Mouse (Mus musculus) retina, postnatal 7 days (tissue): ENCODE data around the gene Cfap45.

ENCODE experiments used
- DNase-seq: peaks from one replicate; pipeline ENCODE4 v3.0.0-alpha.2; 2012; ENCODE audit warnings: low read depth, low spot score

Cfap45 gene

GRCm38 (mm10) chr1:172515396-172515795 is 5.2 kb upstream of the Cfap45 start:
- no peak for DNase-seq

DNA sequence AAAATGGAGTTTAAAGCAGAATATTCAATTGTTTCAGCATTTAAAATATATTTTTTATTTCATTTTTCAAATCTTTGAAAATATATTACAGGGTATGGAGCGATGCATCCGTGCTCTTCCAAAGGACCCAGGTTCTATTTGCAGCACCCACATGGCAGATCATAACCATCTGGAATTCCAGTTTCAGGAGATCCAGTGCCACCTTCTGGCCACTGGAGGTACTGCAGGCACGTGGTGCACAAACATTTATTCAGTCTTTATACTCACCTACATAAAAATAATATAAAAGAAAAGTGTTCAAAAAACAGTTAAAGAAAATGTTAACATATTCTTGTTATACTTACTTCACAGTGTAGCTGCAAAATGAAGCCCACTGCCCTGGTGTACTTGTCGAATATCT is 2.6 kb upstream of the Cfap45 start:
- DNase-seq = no peak

DNA sequence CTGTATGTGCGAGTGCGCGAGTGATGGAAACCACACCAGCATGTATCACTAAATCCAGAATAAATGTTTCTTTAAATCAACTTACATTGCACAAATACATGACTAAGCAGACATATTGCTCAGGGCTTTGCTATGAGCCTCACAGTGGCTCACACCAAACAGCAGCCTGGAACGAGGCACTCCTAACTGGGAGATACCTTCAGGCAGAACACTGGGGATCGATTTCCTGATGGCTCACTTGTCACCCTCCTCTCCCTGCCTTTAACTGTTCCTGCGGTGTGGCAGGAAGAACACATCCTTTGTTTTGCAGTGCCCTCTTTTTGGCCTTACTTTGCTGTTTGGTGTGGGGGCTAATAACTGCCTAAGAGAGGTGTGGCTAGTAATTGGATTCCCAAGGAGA is 957 bp upstream of the Cfap45 start:
- no peak for DNase-seq

DNA sequence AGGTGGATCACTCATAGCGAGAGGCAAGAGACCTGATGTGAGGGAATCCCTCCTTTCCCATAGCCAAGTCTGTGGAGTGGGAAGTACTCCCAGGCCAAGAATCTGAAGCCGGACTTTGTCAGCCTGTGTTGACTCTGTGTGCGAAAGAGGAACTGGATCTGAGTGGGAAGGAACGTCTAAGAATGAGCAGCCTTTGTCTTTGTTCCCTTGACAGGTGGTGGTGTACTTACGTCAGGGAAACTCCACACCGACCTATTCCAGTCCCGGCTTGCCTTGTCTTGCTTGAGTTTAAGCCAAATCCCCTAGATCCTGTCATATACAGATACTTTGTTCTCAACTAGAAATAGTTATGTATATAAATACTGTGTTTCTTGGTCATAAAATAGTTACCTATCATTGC is 1.9 kb downstream of the Cfap45 start:
- no peak for DNase-seq

GRCm38 (mm10) chr1:172523699-172524101 is 3.1 kb downstream of the Cfap45 start:
- no peak for DNase-seq

GRCm38 (mm10) chr1:172525027-172525764 is 4.6 kb downstream of the Cfap45 start:
- DNase-seq = no peak

- no peak for DNase-seq
Measured at GRCm38 (mm10) chr1:172525971-172526370, 5.4 kb downstream of the Cfap45 start.

DNA sequence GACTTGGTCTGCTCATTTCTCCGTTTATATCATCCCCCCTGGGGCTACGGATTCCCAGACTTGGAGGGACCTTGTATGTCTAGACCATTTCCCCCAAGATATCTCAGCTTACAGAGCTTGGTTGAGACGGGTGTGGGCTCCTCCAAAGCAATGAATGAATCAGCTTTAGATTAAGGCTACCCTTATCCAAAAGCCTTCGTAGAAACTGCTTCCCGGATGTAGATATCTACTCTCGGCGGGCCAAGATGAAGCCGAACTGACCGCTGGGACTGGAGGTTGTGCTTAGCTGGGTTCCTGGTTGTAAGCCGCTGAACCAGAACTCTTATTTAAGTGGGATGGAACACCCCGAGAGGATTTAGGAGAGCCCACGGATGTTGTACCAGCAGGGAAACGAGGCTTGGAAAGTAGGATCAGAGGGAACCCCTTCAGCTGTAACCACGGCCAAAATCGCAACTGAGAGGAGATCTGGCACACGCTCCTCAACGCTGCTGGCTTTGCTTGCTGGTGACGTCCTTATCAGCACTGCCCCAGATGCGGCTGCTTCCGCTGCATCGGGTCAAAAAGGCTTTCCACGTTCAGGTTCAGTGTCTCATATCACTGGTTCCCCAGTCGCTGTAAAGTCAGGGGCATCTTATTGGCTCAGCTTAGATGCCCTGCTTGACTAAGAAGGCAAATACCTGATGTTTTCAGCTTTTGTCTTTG is 5.9 kb downstream of the Cfap45 start:
- no peak for DNase-seq

DNA sequence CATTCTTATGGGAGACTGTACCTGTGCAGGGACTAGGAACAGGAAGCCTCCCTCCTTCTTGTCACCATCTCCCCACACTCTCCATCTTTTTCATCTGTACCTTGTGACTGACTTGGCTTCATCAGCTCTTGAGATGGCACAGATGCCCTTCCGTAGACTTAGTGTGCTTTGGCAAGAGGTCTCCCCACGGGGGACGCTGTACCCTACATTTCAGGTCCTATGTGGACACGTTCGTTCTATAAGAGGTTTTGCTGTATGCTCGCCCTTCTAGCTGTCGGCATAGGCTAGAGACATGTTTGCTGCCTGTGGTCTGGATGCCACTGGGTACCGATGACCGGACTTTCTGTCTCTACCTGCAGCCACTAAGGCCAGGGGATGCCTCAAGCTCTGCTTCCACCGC is 6.8 kb downstream of the Cfap45 start:
- no peak for DNase-seq

GRCm38 (mm10) chr1:172528701-172529100 is 8.1 kb downstream of the Cfap45 start:
- peak; percentile 80 for DNase-seq

GRCm38 (mm10) chr1:172530544-172531220 is 10.1 kb downstream of the Cfap45 start:
- DNase-seq = no peak

- no peak for DNase-seq
Measured at GRCm38 (mm10) chr1:172532551-172532950, 11.9 kb downstream of the Cfap45 start.

GRCm38 (mm10) chr1:172535116-172535515 is 14.5 kb downstream of the Cfap45 start:
- no peak for DNase-seq

DNA sequence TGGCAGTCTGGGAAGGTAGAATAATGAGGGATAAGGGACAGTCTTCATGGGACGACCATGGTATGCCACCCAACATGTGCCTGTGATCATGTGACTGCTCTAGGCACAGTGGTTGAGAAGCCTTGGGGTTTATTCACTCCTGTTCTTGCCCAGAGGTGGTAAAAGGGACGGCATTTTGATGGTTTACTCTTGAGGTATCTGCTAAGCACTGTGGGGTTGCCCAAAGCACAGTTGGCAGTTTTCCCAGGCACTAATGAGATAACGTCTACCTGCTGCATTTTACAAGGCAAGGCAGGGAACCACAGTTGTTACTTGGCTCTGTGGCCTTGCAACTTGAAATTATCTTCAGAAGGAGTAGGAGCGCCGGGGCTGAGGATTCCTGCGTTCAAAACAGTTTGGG is 19.2 kb downstream of the Cfap45 start:
- no peak for DNase-seq

DNA sequence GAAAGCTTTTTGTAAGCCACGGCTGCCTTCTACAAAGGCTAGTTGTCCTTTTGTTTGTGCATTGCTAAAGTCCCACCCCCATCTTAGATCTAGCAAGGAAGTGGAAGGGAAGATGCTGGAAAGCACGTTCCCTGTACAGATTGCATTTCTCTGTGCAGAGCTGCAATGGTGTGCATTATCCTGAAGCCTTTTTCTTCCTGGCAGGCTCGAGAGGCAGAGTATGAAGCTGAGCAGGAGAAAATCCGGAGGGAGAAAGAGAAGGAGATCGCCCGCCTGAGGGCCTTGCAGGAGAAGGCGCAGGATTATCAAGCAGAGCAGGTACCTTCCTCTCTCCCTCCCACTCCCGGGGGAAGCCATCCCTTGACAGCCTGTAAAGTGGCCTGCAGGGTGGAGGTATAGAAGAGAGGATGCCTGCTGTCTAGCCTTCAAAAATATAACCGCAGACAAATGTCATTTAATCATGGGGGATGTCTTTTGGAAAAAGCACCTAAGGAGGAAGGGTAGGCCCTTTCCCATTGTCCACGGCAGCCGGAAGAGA is 19.8 kb downstream of the Cfap45 start:
- DNase-seq = no peak

GRCm38 (mm10) chr1:172546062-172546461 is 25.5 kb downstream of the Cfap45 start:
- DNase-seq = no peak

GRCm38 (mm10) chr1:172548501-172548900 is 27.9 kb downstream of the Cfap45 start:
- DNase-seq = no peak

- no peak for DNase-seq
Measured at GRCm38 (mm10) chr1:172549314-172549713, 28.7 kb downstream of the Cfap45 start.

DNA sequence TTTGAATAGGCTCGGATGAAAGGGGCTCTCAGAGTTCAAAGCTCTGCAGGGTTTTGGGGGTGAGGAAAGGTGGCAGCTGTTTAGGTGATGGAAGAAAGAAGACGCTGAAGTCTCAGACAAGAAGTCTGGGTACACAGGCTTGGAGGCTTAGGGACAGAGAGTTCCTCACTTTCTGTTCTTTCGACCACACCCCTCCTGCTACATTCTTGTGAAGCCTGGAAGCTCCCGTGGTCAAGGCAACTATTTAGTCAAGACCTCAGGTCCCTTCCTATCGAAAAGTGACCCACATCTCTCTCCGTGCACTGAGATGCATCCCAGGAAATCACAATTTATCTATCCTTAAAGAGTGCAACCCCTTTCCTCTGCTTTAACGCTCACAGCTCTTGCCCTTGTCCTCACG is 29.1 kb downstream of the Cfap45 start:
- no peak for DNase-seq

DNA sequence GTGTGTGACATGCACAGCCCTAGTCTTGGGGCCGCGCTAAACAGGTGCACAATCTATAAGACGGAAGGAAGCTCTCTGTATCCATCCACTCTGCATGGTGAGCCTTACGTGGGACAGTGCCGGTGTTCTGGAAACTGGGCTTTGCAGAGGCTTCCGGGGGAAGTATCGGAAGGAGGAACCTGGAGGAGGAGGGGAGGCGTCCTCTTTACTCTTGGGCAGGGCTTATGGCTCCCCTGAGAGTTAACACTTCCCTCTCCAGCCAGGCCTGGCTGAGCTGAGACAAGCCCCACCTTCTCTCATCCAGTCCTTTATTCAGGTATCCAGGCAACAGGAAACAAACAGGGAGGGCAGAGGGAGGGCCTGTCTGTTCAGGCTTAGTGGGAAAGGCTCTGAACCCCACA is 29.9 kb downstream of the Cfap45 start:
- DNase-seq = no peak

DNA sequence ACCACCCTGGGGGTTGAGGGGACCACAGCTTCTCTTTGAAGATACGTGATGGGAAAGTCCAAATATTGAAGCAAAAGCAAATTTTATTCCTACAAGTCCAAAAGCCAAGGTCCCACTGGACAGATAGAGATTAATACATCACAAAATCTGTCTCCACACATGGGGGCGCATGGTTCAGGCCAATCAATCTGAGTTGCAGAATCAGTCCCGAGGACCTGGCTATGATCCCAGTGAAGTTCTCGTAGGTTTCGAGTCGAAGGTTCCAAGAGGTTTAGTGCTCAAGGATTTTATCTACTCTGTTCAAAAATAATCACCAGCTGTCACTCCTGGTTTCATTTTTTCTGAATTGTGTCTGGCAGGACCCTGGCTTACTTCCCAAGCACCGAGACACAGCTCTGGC is 30.4 kb downstream of the Cfap45 start:
- DNase-seq = no peak

DNA sequence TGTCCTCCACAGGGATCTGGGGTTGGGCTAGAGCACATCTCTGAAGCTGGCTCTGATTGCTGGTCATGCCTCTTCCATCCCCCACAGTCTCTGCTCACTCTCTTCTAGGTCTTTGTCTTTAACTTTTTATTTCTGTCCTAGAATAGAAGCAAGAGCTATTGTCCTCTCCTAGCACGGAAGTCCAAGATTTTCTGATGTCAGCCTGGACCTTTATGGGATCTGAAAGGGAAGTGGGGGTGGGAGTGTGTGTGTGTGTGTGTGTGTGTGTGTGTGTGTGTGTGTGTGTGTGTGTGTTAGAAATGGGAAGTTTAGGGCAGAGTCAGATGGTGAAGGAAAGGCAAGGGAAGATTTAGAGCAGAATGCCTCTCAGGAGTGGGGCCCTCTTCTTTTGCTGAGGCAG is 32.0 kb downstream of the Cfap45 start:
- DNase-seq = no peak

- DNase-seq = no peak
Measured at GRCm38 (mm10) chr1:172555638-172556037, 35.0 kb downstream of the Cfap45 start, which contains the start of gene Vsig8. TSS of gene Vsig8 (plus strand) at chr1:172555938.
